Mouse (Mus musculus): ENCODE measurements around the gene Rims1. TPM values are rescaled to one million over a fixed set of nuclear protein-coding genes. Genes with fewer than 3 reads are reported as not detected.

Gene Rims1
- polyA plus RNA-seq (2017; shearing (Covaris generic)): not detected

GRCm38 (mm10) chr1:22805726-22806625 is at the start of gene Rims1:
TSS of gene Rims1 (minus strand) at chr1:22805994.

Measured in inflammation-experienced regulatory T-cells, adult 16 weeks (primary cell).